Mouse (Mus musculus) small intestine, adult 2 months (tissue): Measurements from ENCODE around the gene St6gal1.

ENCODE experiments used
- CTCF ChIP-seq: fragments of 200-500 bp; IDR thresholded peaks from 2 replicates; pipeline ENCODE4 v1.5.1; 2012; ENCODE audit warnings: low read depth, mild to moderate bottlenecking, control low read depth, inconsistent platforms, low read length, moderate library complexity, mixed read lengths; ENCODE audit not compliant: insufficient replicate concordance, insufficient read length; ENCODE audit errors: extremely low read depth
- POLR2A ChIP-seq: fragments of 200-500 bp; IDR thresholded peaks from 2 replicates; pipeline ENCODE4 v1.6.1; 2012; ENCODE audit warnings: low read depth, mild to moderate bottlenecking, control low read depth, inconsistent platforms, low read length, moderate library complexity

DNA sequence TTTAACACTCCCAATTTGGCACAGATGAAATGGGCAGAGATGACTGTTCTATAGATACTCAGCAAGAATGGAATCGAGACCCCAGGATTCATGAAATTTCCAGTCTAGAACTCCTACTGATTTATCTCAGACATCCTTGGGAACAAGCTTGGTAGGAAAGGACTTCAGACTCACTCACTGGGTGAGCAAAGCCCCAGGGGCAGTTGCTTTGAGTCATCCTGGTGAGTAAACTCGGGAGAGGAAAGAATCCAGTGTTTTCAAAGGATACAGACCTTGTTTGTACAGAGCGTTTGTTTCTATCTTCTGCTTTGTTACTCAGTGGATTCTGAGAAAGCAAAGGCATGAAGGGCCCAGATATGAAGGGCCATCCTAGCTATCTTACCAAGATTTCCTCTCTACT lies 95.5 kb downstream of the St6gal1 start:
- TF ChIP-seq POLR2A (no peak), CTCF (no peak)
